Mouse (Mus musculus) testis, adult 2 months (tissue): Measurements from ENCODE around the gene Git2. TPM values are rescaled to one million over a fixed set of nuclear protein-coding genes. Genes with fewer than 3 reads are reported as not detected.

ENCODE experiments used
- H3K27ac ChIP-seq: fragments of 200-500 bp; 2 replicates; pipeline ENCODE4 v1.5.1; 2012; ENCODE audit warnings: low read depth, low read length; ENCODE audit not compliant: control insufficient read depth, insufficient read depth
- H3K27me3 ChIP-seq: fragments of 200-500 bp; 2 replicates; pipeline ENCODE4 v1.6.1; 2012; ENCODE audit warnings: mild to moderate bottlenecking, low read length, moderate library complexity; ENCODE audit not compliant: control insufficient read depth, insufficient read depth
- H3K36me3 ChIP-seq: fragments of 200-500 bp; 2 replicates; pipeline ENCODE4 v1.6.1; 2012; ENCODE audit warnings: mild to moderate bottlenecking, low read length; ENCODE audit not compliant: control insufficient read depth, insufficient read depth
- H3K4me1 ChIP-seq: fragments of 200-500 bp; 2 replicates; pipeline ENCODE4 v1.6.1; 2012; ENCODE audit warnings: low read length; ENCODE audit not compliant: control insufficient read depth, insufficient read depth
- H3K4me3 ChIP-seq: fragments of 200-500 bp; 2 replicates; pipeline ENCODE4 v1.5.1; 2012; ENCODE audit warnings: low read depth, mild to moderate bottlenecking, low read length, moderate library complexity, mixed read lengths; ENCODE audit not compliant: control insufficient read depth
- CTCF ChIP-seq: fragments of 200-500 bp; IDR thresholded peaks from 2 replicates; pipeline ENCODE4 v1.5.1; 2012; ENCODE audit warnings: low read depth, mild to moderate bottlenecking, inconsistent platforms, low read length, moderate library complexity; ENCODE audit not compliant: control insufficient read depth, insufficient read depth, insufficient replicate concordance
- POLR2A ChIP-seq: fragments of 200-500 bp; IDR thresholded peaks from 2 replicates; pipeline ENCODE4 v1.6.1; 2012; ENCODE audit warnings: low read depth, mild to moderate bottlenecking, inconsistent platforms, low read length, moderate library complexity; ENCODE audit not compliant: control insufficient read depth
- polyA plus RNA-seq: library from polyadenylated mRNA; depleted of rRNA; stranded (reverse); fragments of >200 nt; gene quantifications from 2 replicates; pipeline ENCODE4 v1.2.3, GENCODE M21; 2012

Gene Git2
- polyA plus RNA-seq, 1 experiment, result 16.1 TPM

GRCm38 (mm10) chr5:114742998-114743696 lies 32.2 kb downstream of the Git2 start:
- H3K36me3 ChIP-seq, result peaks cover 5% of the 10 kb centered on the region
- no peak overlapping the region for H3K4me3 ChIP-seq
- no peaks in the 10 kb centered on the region for H3K4me1 ChIP-seq
- no peaks in the 10 kb centered on the region for H3K27me3 ChIP-seq
- TF ChIP-seq POLR2A, result no peak
- TF ChIP-seq CTCF, result no peak
- H3K27ac ChIP-seq, result no peak overlapping the region

GRCm38 (mm10) chr5:114742572-114742971 lies 32.7 kb downstream of the Git2 start:
- no peak for TF ChIP-seq CTCF
- no peak for TF ChIP-seq POLR2A
- peaks cover 2% of the 10 kb centered on the region for H3K36me3 ChIP-seq
- H3K4me3 ChIP-seq, result no peak overlapping the region
- H3K27ac ChIP-seq, result no peak overlapping the region
- no peaks in the 10 kb centered on the region for H3K4me1 ChIP-seq
- no peaks in the 10 kb centered on the region for H3K27me3 ChIP-seq

GRCm38 (mm10) chr5:114740595-114740994 lies 34.7 kb downstream of the Git2 start:
- Histone ChIP-seq H3K27ac (no peak overlapping the region), H3K27me3 (no peaks in the 10 kb centered on the region), H3K36me3 (peaks cover 3% of the 10 kb centered on the region), H3K4me3 (no peak overlapping the region), H3K4me1 (no peaks in the 10 kb centered on the region)
- TF ChIP-seq POLR2A, result no peak
- no peak for TF ChIP-seq CTCF

GRCm38 (mm10) chr5:114738707-114739241 lies 36.5 kb downstream of the Git2 start:
- Histone ChIP-seq H3K36me3 (peaks cover 1% of the 10 kb centered on the region), H3K27ac (no peak overlapping the region), H3K4me3 (no peak overlapping the region), H3K4me1 (no peaks in the 10 kb centered on the region), H3K27me3 (no peaks in the 10 kb centered on the region)
- TF ChIP-seq POLR2A (no peak), CTCF (no peak)

GRCm38 (mm10) chr5:114737090-114737887 lies 38.0 kb downstream of the Git2 start:
- TF ChIP-seq POLR2A, result no peak
- TF ChIP-seq CTCF, result no peak
- no peaks in the 10 kb centered on the region for H3K27me3 ChIP-seq
- H3K36me3 ChIP-seq, result peaks cover 3% of the 10 kb centered on the region
- H3K4me1 ChIP-seq, result no peaks in the 10 kb centered on the region
- H3K4me3 ChIP-seq, result no peak overlapping the region
- H3K27ac ChIP-seq, result no peak overlapping the region

- Histone ChIP-seq H3K27me3 (no peaks in the 10 kb centered on the region), H3K27ac (no peak overlapping the region), H3K36me3 (peaks cover 3% of the 10 kb centered on the region), H3K4me1 (no peaks in the 10 kb centered on the region), H3K4me3 (no peak overlapping the region)
- TF ChIP-seq POLR2A (no peak), CTCF (no peak)
Measured at GRCm38 (mm10) chr5:114733606-114734005, 41.7 kb downstream of the Git2 start.

GRCm38 (mm10) chr5:114731969-114732368 lies 43.3 kb downstream of the Git2 start:
- Histone ChIP-seq H3K27ac (no peak overlapping the region), H3K4me1 (no peaks in the 10 kb centered on the region), H3K36me3 (peaks cover 3% of the 10 kb centered on the region), H3K27me3 (no peaks in the 10 kb centered on the region), H3K4me3 (no peak overlapping the region)
- TF ChIP-seq CTCF (no peak), POLR2A (no peak)
